Mouse (Mus musculus): Measurements from ENCODE around the gene Ncmap. TPM values are rescaled to one million over a fixed set of nuclear protein-coding genes. Genes with fewer than 3 reads are reported as not detected.

Gene Ncmap
- polyA plus RNA-seq, 1 experiment, result 2.3 TPM

GRCm38 (mm10) chr4:135373299-135373698 lies 24.7 kb downstream of the Ncmap start:
- Histone ChIP-seq H3K4me3 (ENCODE audit: low read depth, low read length) (no peak overlapping the region), H3K36me3 (ENCODE audit: control insufficient read depth, insufficient read depth, low read length, poor library complexity, severe bottlenecking) (no peaks in the 10 kb centered on the region), H3K27ac (ENCODE audit: insufficient read depth, low read length) (no peak overlapping the region), H3K27me3 (ENCODE audit: control insufficient read depth, insufficient read depth, low read length, poor library complexity, severe bottlenecking) (no peaks in the 10 kb centered on the region), H3K9ac (ENCODE audit: low read depth, poor library complexity, severe bottlenecking) (no peak overlapping the region), H3K9me3 (replicated peaks; ENCODE audit: control insufficient read depth, insufficient read depth, low read length, poor library complexity, severe bottlenecking) (0 out of 2 replicates have a peak, but pooled peaks cover 2% of the 10 kb centered on the region), H3K4me1 (ENCODE audit: control insufficient read depth, insufficient read depth, low read length) (no peaks in the 10 kb centered on the region)
- TF ChIP-seq CTCF (IDR thresholded peaks at IDR 0.05; ENCODE audit: low read depth, low read length) (peak; percentile 41), EP300 (IDR thresholded peaks at IDR 0.05; ENCODE audit: insufficient read depth, low read depth, low read length) (no peak)

GRCm38 (mm10) chr4:135370372-135370771 lies 27.7 kb downstream of the Ncmap start:
- Histone ChIP-seq H3K27ac (ENCODE audit: insufficient read depth, low read length) (no peak overlapping the region), H3K4me1 (ENCODE audit: control insufficient read depth, insufficient read depth, low read length) (no peaks in the 10 kb centered on the region), H3K9ac (ENCODE audit: low read depth, poor library complexity, severe bottlenecking) (no peak overlapping the region), H3K27me3 (ENCODE audit: control insufficient read depth, insufficient read depth, low read length, poor library complexity, severe bottlenecking) (no peaks in the 10 kb centered on the region), H3K4me3 (ENCODE audit: low read depth, low read length) (no peak overlapping the region), H3K9me3 (replicated peaks; ENCODE audit: control insufficient read depth, insufficient read depth, low read length, poor library complexity, severe bottlenecking) (0 out of 2 replicates have a peak, but pooled peaks cover 1% of the 10 kb centered on the region), H3K36me3 (ENCODE audit: control insufficient read depth, insufficient read depth, low read length, poor library complexity, severe bottlenecking) (no peaks in the 10 kb centered on the region)
- TF ChIP-seq EP300 (IDR thresholded peaks at IDR 0.05; ENCODE audit: insufficient read depth, low read depth, low read length) (no peak), POLR2A (IDR thresholded peaks at IDR 0.05; ENCODE audit: insufficient read depth, low read length) (no peak), CTCF (IDR thresholded peaks at IDR 0.05; ENCODE audit: low read depth, low read length) (no peak)

- H3K9me3 ChIP-seq (replicated peaks; ENCODE audit: control insufficient read depth, insufficient read depth, low read length, poor library complexity, severe bottlenecking), result no peaks in the 10 kb centered on the region
- H3K4me1 ChIP-seq (ENCODE audit: control insufficient read depth, insufficient read depth, low read length), result no peaks in the 10 kb centered on the region
- TF ChIP-seq POLR2A (IDR thresholded peaks at IDR 0.05; ENCODE audit: insufficient read depth, low read length), result no peak
- no peaks in the 10 kb centered on the region for H3K27me3 ChIP-seq (ENCODE audit: control insufficient read depth, insufficient read depth, low read length, poor library complexity, severe bottlenecking)
- no peak overlapping the region for H3K9ac ChIP-seq (ENCODE audit: low read depth, poor library complexity, severe bottlenecking)
- no peak overlapping the region for H3K27ac ChIP-seq (ENCODE audit: insufficient read depth, low read length)
- H3K4me3 ChIP-seq (ENCODE audit: low read depth, low read length), result no peak overlapping the region
- no peaks in the 10 kb centered on the region for H3K36me3 ChIP-seq (ENCODE audit: control insufficient read depth, insufficient read depth, low read length, poor library complexity, severe bottlenecking)
These were observed 35.2 kb downstream of the Ncmap start for GRCm38 (mm10) chr4:135362828-135363227.

GRCm38 (mm10) chr4:135361722-135362121 lies 36.3 kb downstream of the Ncmap start:
- Histone ChIP-seq H3K4me1 (ENCODE audit: control insufficient read depth, insufficient read depth, low read length) (no peaks in the 10 kb centered on the region), H3K27ac (ENCODE audit: insufficient read depth, low read length) (no peak overlapping the region), H3K27me3 (ENCODE audit: control insufficient read depth, insufficient read depth, low read length, poor library complexity, severe bottlenecking) (no peaks in the 10 kb centered on the region), H3K9ac (ENCODE audit: low read depth, poor library complexity, severe bottlenecking) (no peak overlapping the region), H3K36me3 (ENCODE audit: control insufficient read depth, insufficient read depth, low read length, poor library complexity, severe bottlenecking) (no peaks in the 10 kb centered on the region), H3K9me3 (replicated peaks; ENCODE audit: control insufficient read depth, insufficient read depth, low read length, poor library complexity, severe bottlenecking) (no peaks in the 10 kb centered on the region), H3K4me3 (ENCODE audit: low read depth, low read length) (no peak overlapping the region)
- TF ChIP-seq CTCF (IDR thresholded peaks at IDR 0.05; ENCODE audit: low read depth, low read length) (no peak), POLR2A (IDR thresholded peaks at IDR 0.05; ENCODE audit: insufficient read depth, low read length) (no peak), EP300 (IDR thresholded peaks at IDR 0.05; ENCODE audit: insufficient read depth, low read depth, low read length) (no peak)

GRCm38 (mm10) chr4:135358736-135359135 lies 39.3 kb downstream of the Ncmap start:
- no peaks in the 10 kb centered on the region for H3K27me3 ChIP-seq (ENCODE audit: control insufficient read depth, insufficient read depth, low read length, poor library complexity, severe bottlenecking)
- TF ChIP-seq CTCF (IDR thresholded peaks at IDR 0.05; ENCODE audit: low read depth, low read length) (peak; percentile 36), POLR2A (IDR thresholded peaks at IDR 0.05; ENCODE audit: insufficient read depth, low read length) (no peak)
- no peaks in the 10 kb centered on the region for H3K4me1 ChIP-seq (ENCODE audit: control insufficient read depth, insufficient read depth, low read length)
- no peaks in the 10 kb centered on the region for H3K9me3 ChIP-seq (replicated peaks; ENCODE audit: control insufficient read depth, insufficient read depth, low read length, poor library complexity, severe bottlenecking)
- no peak overlapping the region for H3K27ac ChIP-seq (ENCODE audit: insufficient read depth, low read length)
- no peak overlapping the region for H3K4me3 ChIP-seq (ENCODE audit: low read depth, low read length)
- H3K36me3 ChIP-seq (ENCODE audit: control insufficient read depth, insufficient read depth, low read length, poor library complexity, severe bottlenecking), result no peaks in the 10 kb centered on the region
- H3K9ac ChIP-seq (ENCODE audit: low read depth, poor library complexity, severe bottlenecking), result no peak overlapping the region

GRCm38 (mm10) chr4:135357221-135357920 lies 40.7 kb downstream of the Ncmap start:
- Histone ChIP-seq H3K27me3 (ENCODE audit: control insufficient read depth, insufficient read depth, low read length, poor library complexity, severe bottlenecking) (no peaks in the 10 kb centered on the region), H3K36me3 (ENCODE audit: control insufficient read depth, insufficient read depth, low read length, poor library complexity, severe bottlenecking) (no peaks in the 10 kb centered on the region), H3K4me3 (ENCODE audit: low read depth, low read length) (no peak overlapping the region), H3K9me3 (replicated peaks; ENCODE audit: control insufficient read depth, insufficient read depth, low read length, poor library complexity, severe bottlenecking) (no peaks in the 10 kb centered on the region), H3K4me1 (ENCODE audit: control insufficient read depth, insufficient read depth, low read length) (no peaks in the 10 kb centered on the region), H3K9ac (ENCODE audit: low read depth, poor library complexity, severe bottlenecking) (no peak overlapping the region), H3K27ac (ENCODE audit: insufficient read depth, low read length) (no peak overlapping the region)
- TF ChIP-seq CTCF (IDR thresholded peaks at IDR 0.05; ENCODE audit: low read depth, low read length) (no peak), EP300 (IDR thresholded peaks at IDR 0.05; ENCODE audit: insufficient read depth, low read depth, low read length) (no peak), POLR2A (IDR thresholded peaks at IDR 0.05; ENCODE audit: insufficient read depth, low read length) (no peak)
